Mouse (Mus musculus) C2C12 (cell line): ENCODE measurements at regions not wholly inside any gene's neighbourhood (a gene's known extent, or its start where the extent isn't known, plus 50 kb on each side); places are given as distances from the start of the nearest gene placed in this dataset.

Source experiments
- H3K27me3 ChIP-seq: one replicate; pipeline ENCODE4 v1.6.1; 2011; ENCODE audit not compliant: control insufficient read depth, insufficient read depth, insufficient read length
- H3K36me3 ChIP-seq: one replicate; pipeline ENCODE4 v1.6.1; 2011; ENCODE audit not compliant: control insufficient read depth, insufficient read depth
- H3K4me3 ChIP-seq: one replicate; pipeline ENCODE4 v1.5.1; 2011; ENCODE audit warnings: mild to moderate bottlenecking, control low read depth; ENCODE audit not compliant: poor library complexity, insufficient read depth, severe bottlenecking
- H3K79me2 ChIP-seq: one replicate; pipeline ENCODE4 v1.6.1; 2011; ENCODE audit not compliant: control insufficient read depth, insufficient read depth
- H3K79me3 ChIP-seq: one replicate; pipeline ENCODE4 v1.6.1; 2011; ENCODE audit warnings: low read depth, control low read depth
- H3ac ChIP-seq: one replicate; pipeline ENCODE3; 2011; ENCODE audit warnings: low read depth; ENCODE audit not compliant: control insufficient read depth, insufficient read length
- CEBPB ChIP-seq: IDR thresholded peaks from one replicate; pipeline ENCODE4 v1.6.1; 2011; ENCODE audit warnings: low read depth, mild to moderate bottlenecking, control low read depth, moderate library complexity
- CTCF ChIP-seq: IDR thresholded peaks from one replicate; pipeline ENCODE4 v1.5.1; 2011; ENCODE audit not compliant: control insufficient read depth, insufficient read depth, insufficient read length
- FOSL1 ChIP-seq: IDR thresholded peaks from one replicate; pipeline ENCODE4 v1.8.0; 2011; ENCODE audit warnings: mild to moderate bottlenecking, low read length; ENCODE audit not compliant: poor library complexity, insufficient read depth, severe bottlenecking
- MAX ChIP-seq: IDR thresholded peaks from one replicate; pipeline ENCODE4 v1.6.1; 2011; ENCODE audit warnings: mild to moderate bottlenecking, control low read depth
- MYOD1 ChIP-seq: IDR thresholded peaks from one replicate; pipeline ENCODE4 v1.6.1; 2011; ENCODE audit warnings: low read depth; ENCODE audit not compliant: control insufficient read depth, insufficient read length
- MYOG ChIP-seq: IDR thresholded peaks from one replicate; pipeline ENCODE4 v1.6.1; 2011; ENCODE audit not compliant: control insufficient read depth, insufficient read length; ENCODE audit errors: extremely low read depth
- USF1 ChIP-seq: IDR thresholded peaks from one replicate; pipeline ENCODE4 v1.6.1; 2011; ENCODE audit warnings: low read depth, mild to moderate bottlenecking, control low read depth, moderate library complexity

GRCm38 (mm10) chr5:114512756-114513155, 55.1 kb upstream of the Fam222a start:
- Histone ChIP-seq H3K27me3 (peaks cover 59% of the 10 kb centered on the region), H3ac (no peak overlapping the region), H3K79me3 (no peaks in the 10 kb centered on the region), H3K79me2 (no peaks in the 10 kb centered on the region), H3K36me3 (no peaks in the 10 kb centered on the region), H3K4me3 (no peak overlapping the region)
- TF ChIP-seq MYOD1 = no peak
- no peak for TF ChIP-seq FOSL1
- TF ChIP-seq USF1 = no peak
- no peak for TF ChIP-seq MAX
- no peak for TF ChIP-seq MYOG

- no peak for TF ChIP-seq MAX
- no peak for TF ChIP-seq FOSL1
- TF ChIP-seq CTCF = no peak
- TF ChIP-seq MYOD1 = no peak
- TF ChIP-seq CEBPB = no peak
- no peak for TF ChIP-seq USF1
- TF ChIP-seq MYOG = no peak
- Histone ChIP-seq H3K79me2 (no peaks in the 10 kb centered on the region), H3K79me3 (no peaks in the 10 kb centered on the region), H3K27me3 (peaks cover 48% of the 10 kb centered on the region), H3K36me3 (no peaks in the 10 kb centered on the region), H3ac (no peak overlapping the region), H3K4me3 (no peak overlapping the region)
These were observed 53.8 kb upstream of the Fam222a start for GRCm38 (mm10) chr5:114513911-114514457.

- Histone ChIP-seq H3K27me3 (peaks cover 38% of the 10 kb centered on the region), H3K79me2 (no peaks in the 10 kb centered on the region), H3K36me3 (no peaks in the 10 kb centered on the region), H3K4me3 (no peak overlapping the region), H3K79me3 (no peaks in the 10 kb centered on the region), H3ac (no peak overlapping the region)
- TF ChIP-seq MYOD1 (no peak), USF1 (no peak), MYOG (no peak), FOSL1 (no peak), MAX (no peak), CTCF (no peak), CEBPB (no peak)
These were observed 50.8 kb upstream of the Fam222a start for GRCm38 (mm10) chr5:114517010-114517409.

GRCm38 (mm10) chr5:114518012-114518411, 49.8 kb upstream of the Fam222a start:
- H3K27me3 ChIP-seq = peaks cover 41% of the 10 kb centered on the region
- no peak for TF ChIP-seq CTCF
- no peak for TF ChIP-seq MYOD1
- TF ChIP-seq USF1 = no peak
- no peak for TF ChIP-seq MAX
- TF ChIP-seq CEBPB = no peak
- TF ChIP-seq MYOG = no peak
- no peak for TF ChIP-seq FOSL1

More at GRCm38 (mm10) chr5:114518012-114518411, 49.8 kb upstream of the Fam222a start:
- Histone ChIP-seq H3K79me3 (no peaks in the 10 kb centered on the region), H3ac (no peak overlapping the region), H3K36me3 (no peaks in the 10 kb centered on the region), H3K79me2 (no peaks in the 10 kb centered on the region), H3K4me3 (no peak overlapping the region)
